Mouse (Mus musculus) kidney, adult 11 months (tissue): ENCODE measurements around the gene Mvk.

Source experiments
- DNase-seq: peaks from one replicate; pipeline ENCODE4 v3.0.0; 2022

Gene Mvk

GRCm38 (mm10) chr5:114443566-114444367, at the start of gene Mvk, which contains the start of gene Mmab:
TSS of gene Mvk (plus strand) at chr5:114444269.
TSS of gene Mmab (minus strand) at chr5:114444060.
- DNase-seq, result peak; percentile 99

- DNase-seq, result no peak
These were observed 37.5 kb upstream of the Mvk start for GRCm38 (mm10) chr5:114406592-114406991.

DNA sequence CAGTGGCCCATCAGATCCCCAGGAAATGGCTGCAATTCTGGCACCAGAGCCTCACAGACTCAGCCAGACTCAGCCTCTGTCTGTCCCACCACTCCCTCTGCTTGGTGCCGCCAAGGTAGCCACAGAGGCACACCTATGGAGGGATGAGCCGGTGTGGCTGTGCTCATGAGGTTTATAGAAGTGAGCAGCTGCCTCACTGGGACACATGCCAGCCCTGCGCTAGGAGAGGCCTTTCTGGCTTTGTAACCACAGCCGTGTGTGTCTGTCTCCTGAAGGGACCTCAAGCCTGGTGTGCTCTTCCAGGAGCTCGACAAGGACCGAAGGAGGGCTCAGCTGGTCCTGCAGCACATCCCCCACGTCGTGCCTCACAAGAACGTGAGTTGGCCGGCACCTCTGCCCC, 36.8 kb upstream of the Mvk start:
- no peak for DNase-seq

DNA sequence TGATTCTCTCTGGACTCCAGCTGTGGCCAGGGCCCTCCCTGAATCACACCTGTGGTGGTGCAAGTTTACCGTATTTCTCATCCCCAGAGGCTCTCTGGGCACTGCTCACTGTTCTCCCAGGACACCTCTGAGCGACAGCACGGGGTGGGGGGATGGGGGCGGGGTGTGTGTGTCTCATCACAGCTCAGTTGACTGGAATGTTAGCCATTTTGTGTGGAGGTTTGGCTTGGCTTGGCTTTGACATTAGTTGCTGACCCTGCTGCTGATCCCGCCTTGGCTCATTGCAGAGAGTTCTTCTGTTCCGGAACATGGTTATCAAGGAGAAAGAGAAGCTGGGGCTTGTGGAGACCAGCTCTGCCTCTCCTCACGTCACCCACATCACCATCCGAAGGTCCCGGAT, 36.3 kb upstream of the Mvk start:
- no peak for DNase-seq

DNA sequence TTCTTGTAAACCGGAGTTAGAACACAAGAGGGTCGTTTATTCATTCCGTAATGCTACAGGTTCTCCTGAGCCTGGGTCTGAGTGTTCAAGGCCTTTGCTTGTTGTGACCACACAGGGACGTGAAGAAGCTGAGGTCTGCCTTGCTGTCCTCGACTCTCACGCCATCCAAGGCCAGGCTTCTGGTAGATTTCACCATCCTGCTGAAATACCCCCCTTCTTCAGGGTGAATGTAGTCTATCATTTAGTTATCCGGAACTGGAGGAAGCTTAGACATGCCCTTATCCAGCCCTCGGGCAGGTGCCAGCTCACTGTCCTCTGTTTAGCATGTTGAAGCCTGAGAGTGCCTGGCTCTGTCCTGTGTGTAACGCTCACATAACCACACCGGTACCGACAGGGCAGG, 35.2 kb upstream of the Mvk start:
- no peak for DNase-seq

DNA sequence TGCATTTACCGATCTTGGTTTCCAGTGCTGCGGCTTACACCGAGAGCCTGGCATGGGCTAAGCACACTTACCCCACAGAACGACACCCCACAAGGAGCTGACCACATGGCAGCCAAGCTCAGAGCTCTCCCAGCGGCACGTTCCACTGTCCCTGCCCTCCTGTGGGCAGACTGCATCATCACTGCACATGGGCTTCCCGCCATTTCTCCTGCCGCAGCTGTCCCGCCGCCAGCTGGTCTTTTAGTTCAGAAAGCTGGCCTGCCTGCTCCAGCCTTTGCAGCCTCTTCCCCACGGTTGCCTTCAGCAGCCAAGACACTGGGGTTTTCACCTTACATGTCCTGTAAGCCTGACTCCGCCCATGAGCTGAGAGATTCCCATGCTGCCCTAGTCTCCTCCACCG, 33.6 kb upstream of the Mvk start:
- DNase-seq, result no peak

DNA sequence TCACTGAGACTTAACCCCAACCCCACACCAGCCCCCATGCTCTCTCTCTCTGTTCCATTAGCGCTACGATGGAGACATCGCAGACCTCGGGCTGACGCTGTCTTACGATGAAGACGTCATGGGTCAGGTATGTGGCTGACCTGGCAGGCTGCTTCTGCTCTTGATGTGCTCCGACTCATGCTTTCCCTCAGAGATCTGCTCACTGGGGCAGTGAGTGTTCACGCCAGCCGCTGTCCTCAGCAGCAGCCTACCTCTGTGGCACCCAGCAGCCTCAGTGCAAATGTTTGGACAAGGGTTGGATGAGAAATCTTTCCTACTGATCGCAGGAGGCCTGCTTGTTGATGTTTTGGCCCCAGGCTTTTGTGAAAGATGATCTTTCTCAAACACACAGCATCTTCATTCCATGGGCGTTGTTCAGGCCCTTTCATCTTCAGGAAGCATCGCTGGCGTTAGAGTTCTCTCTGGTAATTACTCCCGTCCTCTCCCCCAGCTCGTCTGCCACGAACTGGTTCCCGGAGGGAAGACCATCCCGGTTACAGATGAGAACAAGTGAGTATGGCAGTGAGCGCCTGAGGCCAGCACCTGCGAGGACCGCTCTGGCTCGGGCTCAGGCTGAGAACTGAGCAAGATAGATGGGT, 31.6 kb upstream of the Mvk start:
- DNase-seq, result no peak

GRCm38 (mm10) chr5:114413067-114413735, 30.9 kb upstream of the Mvk start:
- peak; percentile 74 for DNase-seq

DNA sequence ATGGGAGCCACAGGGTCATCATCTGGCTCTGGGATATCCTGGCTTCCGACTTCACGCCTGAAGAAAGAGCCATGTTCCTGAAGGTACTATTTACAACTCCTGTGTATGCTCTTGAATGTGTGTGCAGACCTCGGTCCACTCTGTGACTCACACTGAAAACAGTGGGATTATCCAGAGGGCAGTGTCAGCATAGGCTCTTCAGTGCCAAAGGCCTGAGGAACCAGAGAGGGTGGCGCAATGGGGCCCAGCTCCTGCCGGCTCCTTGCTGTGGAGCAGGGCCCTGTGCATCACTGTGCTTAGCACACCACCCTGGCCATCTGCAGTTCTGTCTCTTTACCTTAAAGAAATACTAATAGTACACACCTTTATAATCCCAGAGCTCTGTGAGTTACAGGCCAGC, 28.5 kb upstream of the Mvk start:
- no peak for DNase-seq

DNA sequence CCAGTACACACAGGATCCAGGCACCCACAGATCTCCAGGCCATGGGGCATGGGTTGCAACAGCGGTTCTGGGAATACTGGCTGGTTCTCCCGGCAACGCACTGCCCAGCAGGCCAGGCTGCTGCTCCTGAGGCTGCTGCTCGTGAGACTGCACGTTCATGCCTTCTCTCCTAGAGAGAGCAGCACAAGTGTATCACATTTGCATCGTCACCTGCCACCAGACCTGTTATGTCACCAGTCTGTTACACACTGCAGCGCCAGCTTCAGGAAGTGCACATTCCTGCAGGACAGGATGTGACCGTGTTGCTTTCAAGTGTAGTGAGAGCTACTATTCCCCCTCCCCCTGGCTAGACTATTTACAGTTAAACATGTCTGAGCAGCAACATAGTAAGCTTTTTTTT, 27.2 kb upstream of the Mvk start:
- no peak for DNase-seq

DNA sequence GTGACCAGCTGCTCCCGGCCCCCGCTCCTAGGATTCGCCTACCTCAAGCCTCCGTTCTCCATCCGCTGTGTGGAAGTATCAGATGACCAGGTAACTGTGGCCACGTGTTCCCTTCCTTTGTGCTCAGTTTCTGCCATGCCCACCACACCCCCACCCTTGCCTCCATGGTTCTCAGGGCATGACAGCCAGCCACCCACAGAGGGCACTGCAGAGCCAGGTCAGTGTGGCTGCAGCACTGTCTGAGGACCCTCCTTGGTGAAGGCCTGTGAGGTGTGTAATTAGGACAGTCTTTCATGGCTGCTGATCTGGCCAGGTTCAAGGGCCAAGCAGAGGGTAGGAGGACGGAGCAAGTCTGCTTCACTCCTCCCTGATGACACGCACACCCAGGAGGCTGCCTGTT, 25.5 kb upstream of the Mvk start:
- no peak for DNase-seq

GRCm38 (mm10) chr5:114421561-114422298, 22.3 kb upstream of the Mvk start:
- DNase-seq, result peak; percentile 48

GRCm38 (mm10) chr5:114422591-114422990, 21.5 kb upstream of the Mvk start:
- no peak for DNase-seq

DNA sequence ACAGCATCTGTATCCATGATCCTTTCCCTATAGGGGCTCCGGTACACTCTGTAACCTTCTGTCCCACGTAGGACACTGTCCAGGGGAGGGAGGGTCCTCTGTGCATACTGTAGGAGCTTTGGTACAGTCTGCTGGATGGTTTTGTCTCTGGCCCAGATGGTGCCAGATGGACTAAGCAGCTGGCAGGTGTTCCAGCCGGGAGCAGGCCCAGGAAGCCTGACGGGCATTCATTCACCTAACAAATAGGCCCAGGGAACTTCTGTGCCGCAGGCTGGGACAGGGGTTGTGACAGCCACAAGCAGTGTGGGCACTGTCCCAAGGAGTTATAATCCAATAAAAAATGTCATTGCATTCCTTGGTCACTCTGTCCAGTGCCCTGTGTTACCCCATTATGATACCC, 20.1 kb upstream of the Mvk start:
- no peak for DNase-seq

DNA sequence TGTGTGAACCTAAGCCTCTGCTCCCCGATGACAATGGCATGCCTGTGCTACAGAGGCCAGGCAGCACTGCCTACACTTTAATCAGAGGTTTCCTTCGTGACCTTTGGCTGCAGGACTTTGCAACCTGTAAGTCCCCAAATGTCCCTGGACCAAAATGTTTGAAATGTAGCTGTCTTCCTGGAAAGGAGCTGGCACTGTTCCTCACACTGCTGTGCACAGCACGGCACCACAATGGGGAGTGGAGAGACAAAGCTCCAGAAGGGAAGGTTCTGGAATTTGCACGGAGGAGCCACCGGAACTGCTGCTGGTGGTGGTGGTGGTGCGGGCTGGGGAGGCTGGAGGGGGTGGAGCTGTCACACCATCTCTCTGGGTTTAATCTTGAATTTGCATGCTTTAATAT, 17.3 kb upstream of the Mvk start:
- DNase-seq, result no peak

DNA sequence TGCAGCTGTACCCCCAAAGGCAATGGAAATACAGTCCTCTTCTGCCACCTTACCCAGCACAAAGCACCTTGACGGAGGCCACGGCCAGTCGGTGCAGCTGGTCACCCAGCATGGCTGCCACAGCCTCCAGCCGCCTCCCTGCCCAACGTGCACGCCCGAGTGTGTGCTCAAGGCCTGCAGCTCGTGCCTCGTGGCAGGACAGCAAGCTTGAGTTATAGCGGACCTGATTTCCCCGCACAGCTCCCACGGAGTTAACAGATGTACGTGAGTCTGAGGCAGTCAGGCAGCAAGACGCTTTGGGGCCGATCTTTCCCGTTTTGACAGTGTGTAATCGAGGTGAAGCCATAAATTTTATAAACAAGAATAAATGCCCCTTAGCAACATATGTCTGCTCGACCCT, 15.4 kb upstream of the Mvk start:
- DNase-seq, result no peak

DNA sequence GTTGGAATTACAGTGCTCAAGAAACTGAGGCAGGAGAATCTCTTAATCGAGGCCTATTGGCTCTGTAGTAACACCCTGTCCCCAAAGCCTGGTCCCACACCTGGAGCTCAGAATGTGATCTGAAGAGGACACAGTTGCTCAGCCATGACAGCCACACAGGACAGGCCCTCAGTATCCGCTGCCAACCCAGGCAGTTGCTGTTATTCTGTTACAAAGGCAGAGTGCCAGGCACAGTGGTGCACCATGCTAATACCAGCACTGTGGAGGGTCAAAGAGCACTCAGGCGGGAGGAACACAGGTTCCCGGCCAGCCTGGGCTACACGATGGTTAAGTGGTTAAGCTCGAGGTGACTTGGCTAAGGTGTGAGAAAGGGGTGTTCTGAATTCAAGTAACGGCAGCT, 14.3 kb upstream of the Mvk start:
- peak; percentile 69 for DNase-seq

- DNase-seq, result no peak
These were observed 9.7 kb upstream of the Mvk start for GRCm38 (mm10) chr5:114434359-114434758.

DNA sequence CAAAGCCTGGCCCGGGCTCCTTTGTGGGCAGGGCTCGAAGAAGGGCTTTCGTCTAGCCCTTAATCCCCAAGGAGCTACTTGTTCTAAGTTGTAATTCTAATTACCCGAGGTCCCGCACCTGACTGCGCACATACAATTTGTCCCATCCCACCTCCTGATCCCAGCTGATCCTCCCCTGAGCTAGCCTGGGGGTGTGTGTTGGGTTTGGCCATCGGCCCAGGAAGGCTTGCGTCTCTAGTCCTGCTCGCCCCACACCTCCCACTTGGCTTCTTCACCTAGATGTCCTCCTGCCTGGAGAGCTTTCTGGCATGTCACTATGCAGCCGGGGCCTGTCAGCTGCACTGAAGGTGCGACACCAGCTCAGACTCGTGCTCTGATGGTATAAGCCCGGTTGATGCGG, 8.5 kb upstream of the Mvk start:
- DNase-seq, result peak; percentile 60

DNA sequence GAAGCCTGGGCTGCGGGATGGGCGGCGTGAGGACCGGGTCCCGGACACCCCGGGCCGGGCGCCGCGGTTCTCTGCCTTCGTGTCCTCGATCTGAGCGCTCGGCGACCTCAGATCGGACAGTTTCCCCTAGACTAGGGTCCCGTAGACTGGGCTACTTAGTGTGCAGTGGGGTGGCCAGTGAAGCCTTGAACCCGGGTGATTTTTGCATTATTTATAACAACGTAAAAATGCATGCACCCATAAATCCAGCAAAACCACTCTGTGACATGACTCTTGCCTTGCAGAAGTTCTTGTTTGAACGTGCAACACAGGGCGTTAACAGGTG, 261 bp downstream of the Mvk start:
- DNase-seq, result no peak

GRCm38 (mm10) chr5:114449011-114449410, 4.9 kb downstream of the Mvk start:
- DNase-seq, result no peak

- no peak for DNase-seq
These were observed 12.2 kb downstream of the Mvk start for GRCm38 (mm10) chr5:114456287-114456686.

- no peak for DNase-seq
These were observed 13.0 kb downstream of the Mvk start for GRCm38 (mm10) chr5:114456995-114457605.
